Mouse (Mus musculus) c-Kit-positive CD71-positive TER-119-negative erythroid progenitor cells, embryonic 14.5 days (primary cell): ENCODE measurements around the gene Ino80b.
A peak's percentile ranks its signal among the peaks of the same experiment; 100 is the strongest.

Experiments
- DNase-seq: peaks from one replicate; pipeline ENCODE4 v3.0.0-alpha.2; 2013; ENCODE audit warnings: low read depth

Ino80b gene

DNA sequence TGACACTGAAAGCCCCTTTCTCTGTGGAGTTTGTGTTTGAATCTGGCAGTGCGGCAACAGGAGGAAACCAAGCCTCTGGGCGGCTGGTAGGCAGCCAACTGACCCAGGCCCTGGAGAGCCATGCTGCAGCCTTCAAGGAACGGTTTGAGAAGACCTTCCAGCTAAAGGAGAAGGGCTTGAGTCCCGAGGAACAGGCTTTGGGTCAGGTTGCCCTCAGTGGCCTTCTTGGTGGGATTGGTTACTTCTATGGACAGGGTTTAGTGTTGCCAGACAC lies 8.1 kb downstream of the Ino80b start:
- DNase-seq, result no peak

DNA sequence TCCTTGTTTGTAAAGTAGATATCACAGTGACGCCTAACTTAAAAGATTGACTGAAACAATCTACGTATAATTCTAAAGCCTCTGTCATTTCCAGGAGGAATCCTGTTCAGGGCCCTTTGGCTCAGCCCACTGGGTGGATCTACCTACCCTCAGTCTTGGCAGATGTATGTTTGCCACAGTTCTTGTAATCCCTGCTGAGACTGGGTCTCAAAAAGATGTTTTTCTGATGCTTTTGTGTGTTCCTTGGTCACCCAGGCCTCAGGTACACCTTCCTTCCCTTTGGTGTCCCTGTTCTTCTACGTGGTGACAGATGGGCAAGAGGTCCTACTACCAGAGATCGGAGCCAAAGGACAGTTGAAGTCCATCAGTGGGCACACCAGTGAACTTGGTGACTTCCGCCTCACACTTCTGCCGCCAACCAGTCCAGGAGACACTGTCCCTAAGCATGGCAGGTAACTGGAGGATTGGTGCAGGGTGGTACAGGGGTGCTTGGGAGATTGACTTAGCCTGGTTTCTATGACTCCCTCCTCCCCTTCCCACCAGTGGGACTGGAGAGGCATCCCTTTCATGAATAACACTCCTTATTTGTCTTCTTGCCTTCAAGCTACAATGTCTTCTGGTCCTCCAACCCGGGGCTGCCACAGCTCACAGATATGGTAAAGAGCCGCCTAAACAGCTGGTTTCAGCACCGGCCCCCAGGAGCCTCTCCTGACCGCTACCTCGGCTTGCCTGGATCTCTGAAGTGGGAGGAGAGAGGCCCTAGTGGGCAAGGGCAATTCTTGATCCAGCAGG lies 8.7 kb downstream of the Ino80b start:
- DNase-seq, result no peak

DNA sequence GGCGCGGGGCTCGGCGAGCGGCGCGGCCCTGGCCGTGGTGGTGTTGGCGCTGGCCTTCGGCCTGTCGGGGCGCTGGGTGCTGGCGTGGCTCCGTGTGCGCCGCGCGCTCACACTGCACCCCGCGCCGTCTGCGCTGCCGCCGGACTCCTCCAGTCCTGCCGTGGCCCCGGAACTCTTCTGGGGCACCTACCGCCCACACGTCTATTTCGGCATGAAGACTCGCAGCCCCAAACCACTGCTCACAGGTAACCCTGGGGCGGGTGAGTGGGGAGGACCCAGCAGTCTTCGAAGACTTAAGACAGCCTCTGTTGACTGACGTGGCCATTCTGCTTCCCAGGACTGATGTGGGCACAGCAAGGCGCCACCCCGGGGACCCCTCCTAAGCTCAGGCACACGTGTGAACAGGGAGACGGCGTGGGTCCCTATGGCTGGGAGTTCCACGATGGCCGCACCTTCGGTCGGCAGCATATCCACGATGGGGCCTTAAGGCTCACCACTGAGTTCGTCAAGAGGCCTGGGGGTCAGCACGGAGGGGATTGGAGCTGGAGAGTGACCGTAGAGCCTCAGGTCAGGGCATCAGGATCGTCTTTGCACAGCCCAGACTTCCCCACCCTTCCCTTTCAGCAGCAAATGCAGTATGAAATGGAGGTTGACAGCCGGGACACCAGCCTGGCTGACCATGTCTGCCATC lies 9.4 kb downstream of the Ino80b start:
- no peak for DNase-seq

DNA sequence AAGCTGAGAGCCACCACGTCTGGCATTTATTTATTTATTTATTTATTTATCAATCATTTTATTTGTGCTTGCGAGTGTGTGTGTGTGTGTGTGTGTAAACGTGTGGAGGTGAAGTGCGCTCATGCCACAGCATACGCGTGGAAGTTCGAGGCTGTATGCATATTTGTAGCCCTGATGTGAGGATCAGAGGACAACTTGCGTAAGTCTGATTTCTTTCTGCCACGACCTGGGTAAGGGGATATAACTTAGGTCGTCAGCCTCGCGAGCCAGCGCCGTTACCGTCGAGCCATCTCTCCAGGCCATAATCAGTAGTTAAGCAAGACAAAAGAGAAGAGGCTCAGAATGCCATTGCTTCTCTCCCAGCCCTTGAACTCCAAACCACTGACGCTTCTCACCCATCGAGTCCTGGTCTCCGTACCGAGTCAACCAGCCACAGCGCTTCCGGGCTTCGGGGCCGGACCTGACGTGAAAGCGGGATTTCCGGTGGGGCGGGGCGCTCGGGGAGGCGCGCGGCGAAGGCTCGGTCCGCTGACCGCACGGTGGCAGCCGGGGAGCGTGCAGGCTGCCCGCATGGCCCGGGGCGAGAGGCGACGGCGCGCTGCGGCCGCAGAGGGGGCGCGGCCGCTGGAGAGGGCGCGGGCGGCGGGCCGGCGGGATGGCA lies 10.1 kb downstream of the Ino80b start, which contains the start of gene Mogs:
Mogs (plus strand) TSS at position 486 of the 661 bp plus-strand sequence.
- DNase-seq, result peak; percentile 84

DNA sequence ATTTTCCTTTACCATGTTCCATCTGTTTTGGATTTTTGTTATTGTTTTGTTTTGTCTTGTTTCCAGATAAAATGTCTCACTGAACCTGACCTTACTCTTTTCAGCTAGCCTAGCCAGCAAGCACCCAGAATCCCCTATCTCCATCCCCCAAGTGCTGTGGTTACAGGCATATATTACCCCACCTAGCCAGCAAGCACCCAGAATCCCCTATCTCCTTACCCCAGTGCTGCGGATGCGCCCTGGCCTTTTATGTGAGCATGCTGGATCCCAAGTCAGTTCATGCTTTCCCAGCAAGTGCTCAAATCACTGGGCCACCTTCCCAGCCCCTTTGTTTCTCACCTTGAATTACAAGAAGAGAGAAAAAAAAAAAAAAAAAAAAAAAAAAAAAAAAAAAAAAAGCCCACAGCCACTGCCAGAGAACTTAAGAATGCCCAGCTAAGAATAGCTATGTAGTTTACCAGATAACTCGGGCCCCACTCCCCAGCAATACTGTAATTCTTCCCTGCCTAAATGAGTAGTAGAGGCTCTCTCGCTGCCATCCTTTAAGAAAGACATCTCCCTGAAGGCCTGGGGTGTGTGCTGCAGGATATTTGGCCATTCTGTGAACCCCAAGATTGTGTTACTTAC lies 13.6 kb downstream of the Ino80b start:
- no peak for DNase-seq

DNA sequence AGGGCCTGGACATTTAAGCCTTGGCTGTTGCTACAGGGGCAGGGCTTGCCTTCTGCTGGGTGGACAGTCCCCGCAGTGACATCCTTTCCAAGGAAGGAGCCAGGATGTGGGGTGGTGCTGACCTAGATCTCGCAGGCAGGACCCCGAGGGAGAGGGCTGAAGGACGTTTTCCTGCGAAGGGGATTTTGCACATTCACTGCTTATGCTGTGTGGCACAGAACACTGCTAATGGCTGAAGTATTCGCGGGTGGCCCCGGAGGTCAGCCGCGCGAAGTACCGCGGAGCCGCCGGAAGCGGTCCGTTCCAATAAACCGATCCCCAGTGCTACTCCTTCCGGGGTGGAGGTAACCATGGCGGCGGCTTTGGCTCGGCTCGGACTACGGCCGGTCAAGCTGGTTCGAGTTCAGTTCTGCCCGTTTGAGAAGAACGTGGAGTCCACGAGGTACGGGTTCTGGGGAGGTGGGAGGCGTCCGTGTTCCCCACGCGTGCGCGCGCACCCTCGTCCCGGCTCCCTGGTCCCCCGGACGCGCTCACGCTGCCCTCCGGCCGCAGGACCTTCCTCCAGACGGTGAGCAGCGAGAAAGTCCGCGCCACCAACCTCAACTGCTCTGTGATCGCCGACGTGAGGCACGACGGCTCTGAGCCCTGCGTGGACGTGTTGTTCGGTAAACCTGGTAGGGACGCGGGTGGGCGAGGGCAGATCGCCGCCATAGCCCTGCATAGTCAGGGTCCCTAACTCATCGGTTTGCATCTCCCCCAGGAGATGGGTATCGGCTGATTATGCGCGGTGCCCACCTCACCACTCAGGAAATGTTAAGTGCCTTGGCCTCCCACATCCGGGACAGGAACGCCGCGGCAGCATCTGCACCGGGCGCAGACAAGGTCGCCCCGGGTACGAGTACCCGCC lies 16.2 kb downstream of the Ino80b start, which contains the start of gene Mrpl53:
Mrpl53 (plus strand) TSS at position 279 of the 907 bp plus-strand sequence.
- no peak for DNase-seq

DNA sequence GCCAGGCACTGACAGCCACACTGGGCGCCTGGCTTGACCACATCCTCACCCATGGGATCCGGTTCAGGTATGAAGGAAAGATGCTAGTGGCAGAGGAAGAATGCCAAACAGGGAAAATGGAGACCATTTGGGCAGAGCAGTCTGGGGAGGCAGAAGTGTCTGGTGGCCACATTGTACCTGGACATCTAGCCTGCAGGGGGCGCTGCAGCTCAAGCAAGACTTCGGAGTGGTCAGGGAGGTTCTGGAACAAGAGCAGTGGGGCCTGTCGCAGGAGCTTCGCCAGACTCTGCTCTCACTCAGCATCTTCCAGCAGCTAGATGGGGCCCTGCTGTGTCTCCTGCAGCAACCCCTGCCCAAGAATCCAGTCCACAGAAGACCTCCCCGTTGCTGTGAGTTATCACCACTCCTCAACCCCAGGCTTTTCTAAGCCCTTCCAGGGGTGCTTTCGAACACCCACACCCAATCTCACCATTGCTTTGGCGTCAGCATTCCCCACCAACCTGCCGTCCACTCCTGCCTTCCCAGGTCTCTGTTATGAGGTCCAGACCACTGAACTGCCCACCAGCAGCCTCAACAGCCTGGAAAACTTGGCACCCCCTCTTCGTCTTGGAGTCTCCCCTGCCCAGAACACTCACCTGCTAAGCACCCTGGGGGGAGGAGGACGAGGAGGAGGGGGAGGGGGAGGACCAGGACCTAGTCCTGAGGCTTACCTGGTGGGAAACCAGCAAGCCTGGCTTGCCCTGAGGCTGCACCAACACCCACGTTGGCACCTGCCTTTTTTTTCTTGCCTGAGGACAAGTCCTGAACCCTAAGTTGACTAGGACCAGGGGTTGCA lies 17.4 kb downstream of the Ino80b start:
- peak; percentile 81 for DNase-seq

DNA sequence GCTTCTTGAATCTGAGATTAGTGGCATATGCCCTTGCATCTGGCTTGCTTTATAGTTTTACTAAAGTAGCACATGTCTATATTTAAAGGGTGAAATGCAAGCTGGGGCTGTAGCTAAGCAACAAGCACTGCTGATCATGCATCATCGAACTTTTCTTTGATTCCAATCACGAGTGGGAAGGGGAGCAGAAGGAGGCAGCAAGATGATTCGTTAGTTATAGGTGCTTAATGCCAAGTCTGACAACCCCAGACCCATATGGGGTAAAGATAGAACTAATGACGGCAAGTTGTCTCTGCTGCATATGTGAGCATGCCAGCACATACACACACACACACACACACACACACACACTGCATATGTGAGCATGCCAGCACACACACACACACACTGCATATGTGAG lies 21.1 kb downstream of the Ino80b start:
- no peak for DNase-seq

DNA sequence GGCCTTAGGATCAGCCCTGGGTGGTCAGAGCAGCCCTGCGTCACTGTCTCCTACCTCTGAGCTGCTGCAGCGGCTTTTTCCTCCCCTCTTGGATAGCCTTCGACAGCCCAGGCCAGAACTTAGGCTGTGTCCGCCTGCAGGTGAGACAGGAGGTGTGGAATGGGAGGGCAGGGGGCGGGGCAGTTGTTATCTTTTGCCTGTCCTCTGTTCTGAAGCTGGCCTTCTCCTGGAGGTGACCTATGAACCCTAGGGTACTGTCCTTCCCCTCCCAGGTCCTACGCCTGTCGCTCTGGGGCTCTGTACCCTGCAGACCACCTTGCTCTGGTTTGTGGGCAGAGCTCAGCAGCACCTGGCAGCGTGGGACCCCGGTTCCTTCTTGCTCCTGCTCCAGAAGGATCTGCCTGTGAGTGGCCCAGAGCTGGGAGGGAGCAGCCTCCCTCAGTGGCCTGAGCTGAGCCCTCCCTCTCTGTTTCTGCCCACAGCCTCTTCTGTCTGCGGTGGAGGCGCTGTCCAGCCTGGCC lies 22.0 kb downstream of the Ino80b start:
- DNase-seq, result no peak

DNA sequence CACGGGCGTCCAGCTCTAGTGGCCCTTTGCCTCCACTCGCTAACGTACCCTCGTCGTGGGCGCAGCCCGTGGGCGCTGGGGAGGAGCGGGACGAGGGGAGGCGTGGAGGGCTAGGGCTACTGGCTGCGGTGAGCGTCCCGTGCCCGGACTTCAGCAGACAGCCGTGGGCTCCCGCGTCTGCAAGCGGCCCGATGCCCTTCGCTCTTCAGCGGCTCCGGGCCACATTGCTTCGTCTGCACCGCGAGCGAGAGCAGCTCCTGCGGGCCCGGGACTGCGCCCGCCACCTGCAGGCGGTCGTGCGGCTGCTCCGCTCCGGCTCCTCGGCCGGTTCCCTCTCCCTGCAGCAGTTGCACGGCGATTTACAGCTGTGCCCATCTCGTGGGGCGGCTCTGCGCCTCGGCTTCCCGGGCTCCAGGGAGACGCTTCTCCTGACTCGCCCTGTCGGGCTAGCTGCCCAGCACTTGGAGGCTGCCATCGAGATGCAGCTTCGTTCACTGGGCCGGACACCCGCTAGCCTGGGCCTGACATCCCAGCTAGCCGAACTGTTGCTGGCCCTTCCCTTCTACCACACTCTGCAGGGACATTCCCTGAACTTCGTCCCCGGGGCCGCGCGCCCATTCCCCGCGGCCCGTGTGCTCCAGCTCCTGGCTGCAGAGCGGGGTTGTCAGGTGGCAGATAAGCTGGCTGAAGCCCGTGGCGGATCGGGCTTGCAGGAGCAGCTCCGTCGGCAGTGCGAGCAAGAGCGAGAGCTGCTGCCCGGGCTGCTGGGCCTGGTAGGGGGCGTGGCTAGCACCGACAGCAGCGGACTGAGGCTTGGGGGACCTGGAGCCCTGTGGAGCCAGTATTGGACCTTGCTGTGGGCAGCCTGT lies 23.3 kb downstream of the Ino80b start:
- no peak for DNase-seq

DNA sequence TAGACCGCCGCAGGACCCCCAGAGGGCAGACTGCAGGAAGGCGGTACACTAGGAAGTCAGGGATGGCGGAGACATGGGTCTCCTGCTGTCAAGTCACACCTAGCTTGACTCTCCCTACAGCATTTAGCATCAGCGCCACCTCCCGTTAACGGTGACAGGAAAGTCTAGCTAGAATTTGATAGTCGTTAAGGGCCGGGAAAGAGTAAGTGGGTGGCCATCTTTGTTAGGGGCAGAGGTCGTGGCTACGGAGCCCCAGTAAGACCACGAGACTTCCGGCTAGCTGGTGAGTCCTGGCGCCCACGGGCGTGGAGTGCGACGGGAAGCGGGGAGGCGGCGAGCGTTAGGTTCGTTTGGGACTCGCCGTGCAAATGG lies 23.9 kb downstream of the Ino80b start, which contains the start of the genes Ccdc142 and Gm42688:
Ccdc142 (plus strand) TSS at position 286 of the 372 bp plus-strand sequence.
Gm42688 (plus strand) TSS at position 302 of the 372 bp plus-strand sequence.
- peak; percentile 89 for DNase-seq

DNA sequence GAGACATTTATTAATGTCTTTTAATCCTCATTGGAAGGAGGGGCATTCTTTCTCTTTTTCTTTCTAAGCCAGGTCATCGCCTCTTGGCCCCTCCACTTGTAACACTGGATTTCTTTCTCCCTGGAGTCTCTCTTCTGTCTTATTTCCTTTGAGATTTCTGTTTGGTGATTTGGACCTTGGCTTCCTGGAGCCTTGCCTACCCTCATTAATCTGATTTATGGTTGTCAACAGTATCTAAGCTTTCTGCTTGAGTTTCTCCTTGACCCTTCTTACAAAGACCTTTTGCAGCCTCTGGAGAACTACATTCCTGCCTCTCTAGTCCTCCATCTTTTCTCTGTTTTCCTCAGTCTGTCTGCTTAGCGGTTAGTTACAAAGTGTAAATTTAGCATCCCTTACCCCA lies 26.8 kb downstream of the Ino80b start:
- no peak for DNase-seq

DNA sequence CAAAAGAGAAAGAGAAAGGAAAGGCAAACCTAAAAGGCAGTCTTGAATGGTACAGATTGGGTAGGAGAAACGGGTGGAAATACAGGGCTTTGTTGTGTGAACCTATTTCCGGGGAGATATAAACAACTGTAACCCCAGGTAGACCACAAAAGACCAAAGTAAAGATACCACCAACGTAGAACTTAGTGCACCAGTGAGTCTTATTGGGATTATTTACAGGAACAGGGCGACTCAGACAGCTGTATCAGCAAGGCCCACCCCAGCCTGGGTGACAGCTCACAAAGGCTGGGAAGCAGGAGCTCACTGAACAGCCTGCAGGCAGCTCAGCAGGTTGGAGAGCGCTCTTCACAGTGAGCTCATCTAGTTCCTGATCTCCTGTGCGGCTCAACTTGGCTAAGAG lies 29.3 kb downstream of the Ino80b start:
- no peak for DNase-seq

DNA sequence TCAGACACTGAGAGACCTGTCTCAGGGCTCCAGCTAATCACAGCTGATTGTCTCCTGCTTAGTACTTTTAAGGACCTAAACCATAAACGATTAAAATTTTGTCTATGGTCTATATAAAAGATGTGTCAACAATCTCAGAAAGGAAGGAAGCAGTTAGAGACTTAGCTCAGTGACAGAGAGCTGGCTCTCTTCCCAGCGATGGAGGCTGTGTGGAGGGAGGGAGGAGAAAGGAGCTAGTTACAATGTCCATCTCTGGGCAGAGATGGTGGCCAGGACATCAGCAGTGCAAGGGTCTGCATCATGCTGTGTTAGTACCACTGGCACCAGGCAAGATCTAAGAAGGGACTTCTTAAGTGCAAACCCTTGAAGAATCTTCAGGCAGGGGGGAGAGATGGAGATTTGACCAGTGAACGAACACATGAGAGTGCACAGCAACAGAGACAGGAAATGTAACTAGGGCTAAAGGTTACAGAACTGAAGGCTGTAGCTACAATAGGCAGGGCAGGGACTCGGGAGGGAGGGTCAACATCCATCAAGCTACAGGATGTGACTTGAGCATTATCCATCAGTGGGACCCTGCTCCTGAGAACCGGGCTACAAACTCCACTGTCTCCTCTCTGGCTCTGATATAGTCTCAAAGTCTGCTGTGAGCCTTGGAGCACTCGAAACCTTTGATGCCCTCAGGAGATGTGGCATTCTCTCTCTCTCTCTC lies 32.7 kb downstream of the Ino80b start:
- no peak for DNase-seq

DNA sequence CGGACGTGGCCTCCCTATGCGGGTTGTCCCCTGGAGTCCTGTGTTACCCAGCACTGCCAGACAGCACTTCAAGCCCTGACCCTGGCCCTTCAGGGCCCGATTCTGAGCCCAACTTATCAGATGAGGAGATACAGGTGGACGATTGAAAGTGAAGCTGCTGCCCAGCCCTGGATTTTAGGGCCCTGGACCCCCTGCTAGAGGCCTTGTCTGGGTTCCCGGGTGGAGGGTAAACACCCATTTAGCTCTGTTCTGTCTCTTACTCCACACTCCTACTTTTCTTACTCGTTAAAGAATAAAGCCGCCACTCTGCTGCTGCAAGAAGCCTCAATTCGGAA lies 37.3 kb downstream of the Ino80b start:
- no peak for DNase-seq

DNA sequence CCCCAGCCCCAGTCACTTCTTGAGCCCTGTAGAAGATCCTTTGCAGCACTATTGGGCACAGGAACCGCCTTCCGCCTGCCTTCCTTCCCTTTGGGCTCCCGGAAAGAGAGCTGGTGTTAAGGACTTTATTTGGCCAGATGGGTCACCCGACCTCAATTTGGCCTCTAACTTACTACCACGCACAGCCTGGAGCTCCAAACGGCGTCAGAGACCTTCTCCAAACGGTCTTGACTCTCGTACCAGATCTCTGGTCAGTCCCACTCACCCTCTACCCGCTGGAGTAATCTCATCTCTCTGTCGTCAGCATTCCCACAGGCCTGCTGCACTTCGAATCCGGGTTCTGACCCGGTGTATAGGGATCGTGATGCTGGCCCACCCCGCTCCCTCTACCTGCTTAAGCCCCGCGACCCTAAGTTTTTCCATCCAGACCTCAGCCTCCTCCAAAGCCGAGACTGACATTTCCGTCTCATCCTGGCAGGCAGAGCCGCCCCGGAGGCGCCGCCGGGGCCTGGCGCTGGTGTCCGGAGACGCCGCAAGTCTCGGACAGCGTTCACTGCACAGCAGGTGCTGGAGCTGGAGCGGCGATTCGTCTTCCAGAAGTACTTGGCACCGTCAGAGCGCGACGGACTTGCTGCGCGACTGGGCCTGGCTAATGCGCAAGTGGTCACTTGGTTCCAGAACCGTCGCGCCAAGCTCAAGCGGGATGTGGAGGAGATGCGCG lies 37.9 kb downstream of the Ino80b start:
- no peak for DNase-seq

DNA sequence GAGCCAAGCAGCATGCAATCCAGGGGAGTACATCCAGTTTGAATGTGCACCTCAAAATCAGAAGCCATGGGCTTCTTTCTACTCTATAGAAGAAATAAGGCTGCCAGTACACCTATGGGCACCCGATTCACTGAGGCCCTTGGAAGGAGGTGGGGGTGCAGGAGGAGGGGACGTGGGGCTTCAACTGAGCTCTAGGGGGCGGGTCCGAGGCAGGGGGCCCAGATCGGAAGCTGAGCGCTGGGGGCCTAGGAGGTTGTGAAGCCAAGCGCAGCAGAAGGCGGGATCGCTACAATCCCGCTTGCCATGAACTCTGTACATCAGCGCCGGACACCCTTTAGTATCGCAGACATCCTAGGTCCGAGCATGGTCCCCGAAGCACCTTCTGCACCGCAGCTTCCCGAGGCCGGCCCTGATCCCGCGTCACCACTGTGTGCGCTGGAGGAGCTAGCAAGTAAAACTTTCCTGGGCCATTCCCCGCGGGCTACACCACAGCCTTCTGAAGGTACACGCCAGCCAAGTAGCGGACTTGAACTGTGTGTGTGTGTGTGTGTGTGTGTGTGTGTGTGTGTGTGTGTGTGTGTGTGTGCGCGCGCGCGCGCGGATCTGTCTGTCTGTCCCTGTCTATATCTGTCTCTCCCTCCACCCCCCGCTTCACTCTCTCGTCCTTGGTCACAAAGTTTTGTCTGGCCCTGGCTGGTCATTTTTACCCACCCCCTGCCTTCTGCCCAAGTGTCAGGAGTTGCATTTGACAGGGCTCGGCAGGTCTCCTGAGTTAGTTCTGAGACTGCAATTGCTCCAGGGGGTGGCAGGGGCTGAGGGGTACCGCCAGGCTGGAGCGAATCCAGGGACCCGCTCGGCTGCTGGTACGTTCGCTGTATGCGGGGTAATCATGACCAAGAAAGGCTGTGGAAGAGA lies 38.9 kb downstream of the Ino80b start, which contains the start of gene Lbx2:
Lbx2 (plus strand) TSS at position 247 of the 915 bp plus-strand sequence.
- no peak for DNase-seq
